Mouse (Mus musculus): ENCODE data around the gene Ptprc. TPM values are rescaled to one million over a fixed set of nuclear protein-coding genes. Genes with fewer than 3 reads are reported as not detected.

Gene Ptprc
- polyA plus RNA-seq, 1 experiment = not detected

- no peak for TF ChIP-seq CTCF (IDR thresholded peaks at IDR 0.05; ENCODE audit: low read depth, low read length)
- TF ChIP-seq POLR2A (IDR thresholded peaks at IDR 0.05; ENCODE audit: insufficient read depth, low read length) = no peak
- no peak for TF ChIP-seq EP300 (IDR thresholded peaks at IDR 0.05; ENCODE audit: insufficient read depth, low read depth, low read length)
- no peaks in the 10 kb centered on the region for H3K36me3 ChIP-seq (ENCODE audit: control insufficient read depth, insufficient read depth, low read length, poor library complexity, severe bottlenecking)
- no peaks in the 10 kb centered on the region for H3K27me3 ChIP-seq (ENCODE audit: control insufficient read depth, insufficient read depth, low read length, poor library complexity, severe bottlenecking)
- H3K4me1 ChIP-seq (ENCODE audit: control insufficient read depth, insufficient read depth, low read length) = no peaks in the 10 kb centered on the region
- H3K4me3 ChIP-seq (ENCODE audit: low read depth, low read length) = no peak overlapping the region
- H3K9me3 ChIP-seq (replicated peaks; ENCODE audit: control insufficient read depth, insufficient read depth, low read length, poor library complexity, severe bottlenecking) = no peaks in the 10 kb centered on the region
- H3K27ac ChIP-seq (ENCODE audit: insufficient read depth, low read length) = no peak overlapping the region
- H3K9ac ChIP-seq (ENCODE audit: low read depth, poor library complexity, severe bottlenecking) = no peak overlapping the region
These were observed 16.4 kb upstream of the Ptprc start for GRCm38 (mm10) chr1:138191689-138192508.

GRCm38 (mm10) chr1:138188131-138188530, 12.6 kb upstream of the Ptprc start:
- TF ChIP-seq CTCF (IDR thresholded peaks at IDR 0.05; ENCODE audit: low read depth, low read length) (no peak), EP300 (IDR thresholded peaks at IDR 0.05; ENCODE audit: insufficient read depth, low read depth, low read length) (no peak), POLR2A (IDR thresholded peaks at IDR 0.05; ENCODE audit: insufficient read depth, low read length) (no peak)

GRCm38 (mm10) chr1:138185904-138186303, 10.4 kb upstream of the Ptprc start:
- H3K27me3 ChIP-seq (ENCODE audit: control insufficient read depth, insufficient read depth, low read length, poor library complexity, severe bottlenecking) = no peaks in the 10 kb centered on the region
- TF ChIP-seq CTCF (IDR thresholded peaks at IDR 0.05; ENCODE audit: low read depth, low read length) (no peak), POLR2A (IDR thresholded peaks at IDR 0.05; ENCODE audit: insufficient read depth, low read length) (no peak), EP300 (IDR thresholded peaks at IDR 0.05; ENCODE audit: insufficient read depth, low read depth, low read length) (no peak)
- no peaks in the 10 kb centered on the region for H3K36me3 ChIP-seq (ENCODE audit: control insufficient read depth, insufficient read depth, low read length, poor library complexity, severe bottlenecking)
- H3K4me3 ChIP-seq (ENCODE audit: low read depth, low read length) = no peak overlapping the region
- no peak overlapping the region for H3K27ac ChIP-seq (ENCODE audit: insufficient read depth, low read length)
- H3K9me3 ChIP-seq (replicated peaks; ENCODE audit: control insufficient read depth, insufficient read depth, low read length, poor library complexity, severe bottlenecking) = no peaks in the 10 kb centered on the region
- H3K4me1 ChIP-seq (ENCODE audit: control insufficient read depth, insufficient read depth, low read length) = no peaks in the 10 kb centered on the region
- H3K9ac ChIP-seq (ENCODE audit: low read depth, poor library complexity, severe bottlenecking) = no peak overlapping the region

More at GRCm38 (mm10) chr1:138188131-138188530, 12.6 kb upstream of the Ptprc start:
- H3K27ac ChIP-seq (ENCODE audit: insufficient read depth, low read length) = no peak overlapping the region
- no peak overlapping the region for H3K9ac ChIP-seq (ENCODE audit: low read depth, poor library complexity, severe bottlenecking)
- no peaks in the 10 kb centered on the region for H3K9me3 ChIP-seq (replicated peaks; ENCODE audit: control insufficient read depth, insufficient read depth, low read length, poor library complexity, severe bottlenecking)
- no peaks in the 10 kb centered on the region for H3K36me3 ChIP-seq (ENCODE audit: control insufficient read depth, insufficient read depth, low read length, poor library complexity, severe bottlenecking)
- no peaks in the 10 kb centered on the region for H3K4me1 ChIP-seq (ENCODE audit: control insufficient read depth, insufficient read depth, low read length)
- no peak overlapping the region for H3K4me3 ChIP-seq (ENCODE audit: low read depth, low read length)
- no peaks in the 10 kb centered on the region for H3K27me3 ChIP-seq (ENCODE audit: control insufficient read depth, insufficient read depth, low read length, poor library complexity, severe bottlenecking)

GRCm38 (mm10) chr1:138180081-138180480, 4.6 kb upstream of the Ptprc start:
- TF ChIP-seq CTCF (IDR thresholded peaks at IDR 0.05; ENCODE audit: low read depth, low read length) (no peak), POLR2A (IDR thresholded peaks at IDR 0.05; ENCODE audit: insufficient read depth, low read length) (no peak), EP300 (IDR thresholded peaks at IDR 0.05; ENCODE audit: insufficient read depth, low read depth, low read length) (no peak)
- Histone ChIP-seq H3K9me3 (replicated peaks; ENCODE audit: control insufficient read depth, insufficient read depth, low read length, poor library complexity, severe bottlenecking) (no peaks in the 10 kb centered on the region), H3K4me1 (ENCODE audit: control insufficient read depth, insufficient read depth, low read length) (no peaks in the 10 kb centered on the region), H3K27me3 (ENCODE audit: control insufficient read depth, insufficient read depth, low read length, poor library complexity, severe bottlenecking) (no peaks in the 10 kb centered on the region), H3K9ac (ENCODE audit: low read depth, poor library complexity, severe bottlenecking) (no peak overlapping the region), H3K36me3 (ENCODE audit: control insufficient read depth, insufficient read depth, low read length, poor library complexity, severe bottlenecking) (no peaks in the 10 kb centered on the region), H3K4me3 (ENCODE audit: low read depth, low read length) (no peak overlapping the region), H3K27ac (ENCODE audit: insufficient read depth, low read length) (no peak overlapping the region)

GRCm38 (mm10) chr1:138174705-138175492, 609 bp downstream of the Ptprc start:
- no peak overlapping the region for H3K27ac ChIP-seq (ENCODE audit: insufficient read depth, low read length)
- no peaks in the 10 kb centered on the region for H3K27me3 ChIP-seq (ENCODE audit: control insufficient read depth, insufficient read depth, low read length, poor library complexity, severe bottlenecking)
- TF ChIP-seq EP300 (IDR thresholded peaks at IDR 0.05; ENCODE audit: insufficient read depth, low read depth, low read length) (no peak), CTCF (IDR thresholded peaks at IDR 0.05; ENCODE audit: low read depth, low read length) (no peak), POLR2A (IDR thresholded peaks at IDR 0.05; ENCODE audit: insufficient read depth, low read length) (no peak)
- H3K4me3 ChIP-seq (ENCODE audit: low read depth, low read length) = no peak overlapping the region
- H3K36me3 ChIP-seq (ENCODE audit: control insufficient read depth, insufficient read depth, low read length, poor library complexity, severe bottlenecking) = no peaks in the 10 kb centered on the region
- no peaks in the 10 kb centered on the region for H3K9me3 ChIP-seq (replicated peaks; ENCODE audit: control insufficient read depth, insufficient read depth, low read length, poor library complexity, severe bottlenecking)
- H3K4me1 ChIP-seq (ENCODE audit: control insufficient read depth, insufficient read depth, low read length) = no peaks in the 10 kb centered on the region
- no peak overlapping the region for H3K9ac ChIP-seq (ENCODE audit: low read depth, poor library complexity, severe bottlenecking)

All from ES-Bruce4 (cell line).